Mouse (Mus musculus) megakaryocyte, embryonic 14.5 days (primary cell): ENCODE results near the gene Tab1.

ENCODE experiments used
- FLI1 ChIP-seq: IDR thresholded peaks from 2 replicates; pipeline ENCODE4 v1.6.1; 2012; ENCODE audit warnings: low read length, inconsistent platforms, mixed read lengths
- GATA1 ChIP-seq: IDR thresholded peaks from 3 replicates; pipeline ENCODE4 v1.6.1; 2012; ENCODE audit warnings: mixed read lengths, low read length, inconsistent platforms, borderline replicate concordance

DNA sequence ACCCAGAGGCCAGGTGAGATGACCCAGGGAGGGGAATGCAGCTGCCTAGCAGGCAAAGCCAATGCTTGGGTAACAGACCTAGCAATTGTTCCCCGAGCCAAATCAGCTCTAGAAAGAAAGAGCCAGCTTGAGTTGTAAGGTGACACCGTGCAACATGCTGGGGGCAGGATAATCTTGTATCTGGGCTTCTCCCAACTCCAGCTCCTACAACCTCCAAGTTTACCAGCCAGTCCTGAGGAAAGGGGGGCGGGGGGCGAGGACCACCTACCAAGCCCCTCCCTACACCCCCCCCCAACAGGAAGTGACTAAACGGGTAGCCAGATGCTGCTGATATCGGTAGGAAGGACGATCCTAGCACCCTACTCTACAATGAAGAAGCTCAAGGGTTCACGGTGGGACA lies 38.4 kb downstream of the Tab1 start:
- TF ChIP-seq GATA1 (no peak), FLI1 (no peak)
